Mouse (Mus musculus) ES-E14 (cell line): ENCODE data around the gene Med31.
A peak's percentile ranks its signal among the peaks of the same experiment; 100 is the strongest.

ENCODE experiments used
- CHD2 ChIP-seq: IDR thresholded peaks from 2 replicates; pipeline ENCODE4 v1.6.1; 2014; ENCODE audit warnings: mild to moderate bottlenecking, low read depth, low read length, inconsistent platforms
- MAFK ChIP-seq: IDR thresholded peaks from 2 replicates; pipeline ENCODE4 v1.6.1; 2014; ENCODE audit warnings: mild to moderate bottlenecking, low read depth, low read length, inconsistent platforms; ENCODE audit not compliant: insufficient read depth
- ZC3H11A ChIP-seq: IDR thresholded peaks from 2 replicates; pipeline ENCODE4 v1.6.1; 2012; ENCODE audit warnings: low read depth, mild to moderate bottlenecking, inconsistent platforms, low read length, borderline replicate concordance

GRCm38 (mm10) chr11:72221278-72221677 is 5.9 kb upstream of the Med31 start:
- TF ChIP-seq CHD2 (no peak), ZC3H11A (peak; percentile 44; the same call in 1 of the 2 replicates), MAFK (no peak)
